Mouse (Mus musculus) ES-Bruce4 (cell line): Measurements from ENCODE around the gene Znrf3. TPM values are rescaled to one million over a fixed set of nuclear protein-coding genes. Genes with fewer than 3 reads are reported as not detected.

Experiments used
- H3K27ac ChIP-seq: 2 replicates; pipeline ENCODE4 v1.5.1; 2012; ENCODE audit warnings: low read length, inconsistent platforms; ENCODE audit not compliant: insufficient read depth
- H3K27me3 ChIP-seq: 2 replicates; pipeline ENCODE4 v1.6.1; 2012; ENCODE audit warnings: mild to moderate bottlenecking, low read length, inconsistent platforms; ENCODE audit not compliant: control insufficient read depth, poor library complexity, insufficient read depth, severe bottlenecking
- H3K36me3 ChIP-seq: 2 replicates; pipeline ENCODE4 v1.6.1; 2012; ENCODE audit warnings: inconsistent platforms, mild to moderate bottlenecking, low read length, moderate library complexity; ENCODE audit not compliant: control insufficient read depth, poor library complexity, insufficient read depth, severe bottlenecking
- H3K4me1 ChIP-seq: one replicate; pipeline ENCODE4 v1.8.1; 2011; ENCODE audit warnings: low read length; ENCODE audit not compliant: control insufficient read depth, insufficient read depth
- H3K4me3 ChIP-seq: 2 replicates; pipeline ENCODE4 v1.5.1; 2011; ENCODE audit warnings: low read depth, mild to moderate bottlenecking, low read length
- H3K9ac ChIP-seq: 2 replicates; pipeline ENCODE4 v1.6.1; 2012; ENCODE audit warnings: low read depth, mild to moderate bottlenecking, inconsistent platforms; ENCODE audit not compliant: poor library complexity, severe bottlenecking
- H3K9me3 ChIP-seq: replicated peaks from 2 replicates; pipeline ENCODE4 v1.6.1; 2012; ENCODE audit warnings: mild to moderate bottlenecking, low read length, inconsistent platforms; ENCODE audit not compliant: control insufficient read depth, poor library complexity, insufficient read depth, severe bottlenecking
- CTCF ChIP-seq: IDR thresholded peaks from one replicate; pipeline ENCODE4 v1.8.1; 2011; ENCODE audit warnings: low read depth, low read length
- EP300 ChIP-seq: IDR thresholded peaks from 2 replicates; pipeline ENCODE4 v1.6.1; 2011; ENCODE audit warnings: low read depth, low read length; ENCODE audit not compliant: insufficient read depth
- POLR2A ChIP-seq: IDR thresholded peaks from one replicate; pipeline ENCODE4 v1.8.1; 2011; ENCODE audit warnings: low read length; ENCODE audit not compliant: insufficient read depth
- polyA plus RNA-seq: library from polyadenylated mRNA; stranded (reverse); fragments of >200 nt; gene quantifications from 2 replicates; pipeline ENCODE4 v1.2.4, GENCODE M21; 2011; ENCODE audit warnings: low read depth; ENCODE audit not compliant: missing spikeins, insufficient read depth, insufficient read length

Znrf3 gene
- polyA plus RNA-seq, 1 experiment = 15.8 TPM

GRCm38 (mm10) chr11:5289826-5290580 lies 154.6 kb downstream of the Znrf3 start:
- Histone ChIP-seq H3K9me3 (no peaks in the 10 kb centered on the region), H3K4me3 (no peak overlapping the region), H3K4me1 (no peaks in the 10 kb centered on the region), H3K27ac (no peak overlapping the region), H3K36me3 (peaks cover 11% of the 10 kb centered on the region), H3K9ac (no peak overlapping the region), H3K27me3 (no peaks in the 10 kb centered on the region)
- TF ChIP-seq CTCF = no peak
- TF ChIP-seq POLR2A = no peak
- TF ChIP-seq EP300 = no peak

GRCm38 (mm10) chr11:5283987-5284386 lies 160.7 kb downstream of the Znrf3 start:
- TF ChIP-seq EP300 (no peak), POLR2A (no peak), CTCF (no peak)
- no peaks in the 10 kb centered on the region for H3K4me1 ChIP-seq
- H3K27me3 ChIP-seq = no peaks in the 10 kb centered on the region
- H3K4me3 ChIP-seq = no peak overlapping the region
- no peak overlapping the region for H3K27ac ChIP-seq
- H3K36me3 ChIP-seq = peaks cover 17% of the 10 kb centered on the region
- no peaks in the 10 kb centered on the region for H3K9me3 ChIP-seq
- H3K9ac ChIP-seq = no peak overlapping the region

DNA sequence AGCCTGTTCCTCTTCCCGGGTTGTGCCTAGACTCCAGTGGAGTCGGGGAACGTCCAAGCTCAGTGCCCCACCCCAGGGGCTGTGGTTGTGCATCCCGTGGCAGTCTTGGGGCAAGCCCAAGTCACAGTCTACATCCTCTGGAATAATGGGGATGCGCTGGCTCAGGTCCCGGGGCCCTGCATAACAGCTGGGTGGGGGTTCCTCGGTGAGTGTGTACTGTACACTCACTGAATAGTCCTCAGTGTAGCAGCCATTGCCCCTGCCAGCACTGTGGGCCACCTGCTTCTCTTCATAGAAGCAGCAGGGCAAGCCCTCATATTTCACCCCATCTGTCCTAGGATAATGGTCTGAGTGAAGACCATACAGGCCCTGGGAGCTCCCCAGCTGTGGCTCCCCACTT lies 163.7 kb downstream of the Znrf3 start:
- TF ChIP-seq EP300 (no peak), CTCF (no peak), POLR2A (no peak)
- Histone ChIP-seq H3K4me1 (no peaks in the 10 kb centered on the region), H3K9me3 (no peaks in the 10 kb centered on the region), H3K27ac (no peak overlapping the region), H3K4me3 (no peak overlapping the region), H3K9ac (no peak overlapping the region), H3K36me3 (peaks cover 11% of the 10 kb centered on the region), H3K27me3 (no peaks in the 10 kb centered on the region)

DNA sequence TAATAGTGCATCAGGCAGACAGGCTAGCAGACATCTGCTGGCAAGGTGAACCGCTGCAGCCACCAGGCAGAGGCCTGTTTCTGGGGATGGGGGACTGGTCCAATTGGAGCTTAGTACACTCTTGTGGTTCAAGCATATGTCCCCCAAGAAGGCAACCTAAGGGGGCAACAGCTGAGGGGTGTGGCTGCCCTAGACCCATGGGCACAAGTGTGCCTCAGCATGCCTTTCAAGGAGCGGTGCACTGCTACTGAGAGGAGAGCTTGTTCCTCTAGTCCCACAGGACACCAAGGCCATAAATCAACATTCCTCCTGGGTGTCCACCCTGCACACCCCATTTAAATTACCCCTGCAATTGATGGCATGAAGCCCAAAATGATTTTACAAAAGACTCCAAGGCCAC lies 166.2 kb downstream of the Znrf3 start:
- no peaks in the 10 kb centered on the region for H3K27me3 ChIP-seq
- TF ChIP-seq EP300 = no peak
- TF ChIP-seq CTCF = no peak
- no peak for TF ChIP-seq POLR2A
- peaks cover 8% of the 10 kb centered on the region; the same call in 1 of the 2 replicates for H3K36me3 ChIP-seq
- H3K4me3 ChIP-seq = no peak overlapping the region
- H3K4me1 ChIP-seq = no peaks in the 10 kb centered on the region
- no peaks in the 10 kb centered on the region for H3K9me3 ChIP-seq
- H3K9ac ChIP-seq = no peak overlapping the region
- no peak overlapping the region for H3K27ac ChIP-seq

DNA sequence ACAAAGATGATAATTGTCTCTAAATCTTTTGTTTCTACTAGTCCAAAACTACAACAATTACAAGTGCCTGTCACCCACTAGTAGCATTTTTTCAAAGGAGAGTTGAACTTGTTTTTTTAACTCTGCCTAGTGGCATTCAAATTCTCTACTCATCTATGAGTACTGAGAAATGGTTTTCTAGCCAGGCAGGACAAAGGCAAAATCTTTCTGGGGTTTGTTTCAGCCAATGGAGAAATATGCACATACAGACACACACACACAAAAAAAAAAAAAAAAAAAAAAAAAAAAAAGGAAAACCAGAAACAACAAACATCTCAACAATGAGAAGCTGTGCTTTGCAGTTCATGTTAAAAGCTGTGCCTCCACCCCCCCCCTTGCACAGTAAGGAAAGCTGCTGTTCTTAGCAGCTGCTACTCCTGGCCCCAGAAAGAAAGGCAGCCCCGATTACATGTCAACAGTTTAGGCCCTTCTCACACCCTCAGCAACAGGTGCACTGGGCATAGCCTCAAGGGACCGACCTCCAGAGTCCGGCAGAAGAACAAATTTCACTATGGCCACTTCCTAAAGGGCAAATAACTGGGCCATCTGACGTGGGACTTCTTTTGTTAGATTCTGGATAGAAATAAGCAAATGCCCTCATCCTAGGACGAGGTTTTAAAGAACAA lies 167.2 kb downstream of the Znrf3 start:
- Histone ChIP-seq H3K9me3 (no peaks in the 10 kb centered on the region), H3K27ac (no peak overlapping the region), H3K36me3 (peaks cover 6% of the 10 kb centered on the region; the same call in 1 of the 2 replicates), H3K9ac (no peak overlapping the region), H3K4me1 (peaks cover 1% of the 10 kb centered on the region), H3K4me3 (no peak overlapping the region), H3K27me3 (no peaks in the 10 kb centered on the region)
- TF ChIP-seq EP300 = no peak
- TF ChIP-seq CTCF = no peak
- no peak for TF ChIP-seq POLR2A

- H3K9ac ChIP-seq = no peak overlapping the region
- H3K27ac ChIP-seq = no peak overlapping the region
- H3K27me3 ChIP-seq = no peaks in the 10 kb centered on the region
- no peaks in the 10 kb centered on the region for H3K9me3 ChIP-seq
- no peak for TF ChIP-seq POLR2A
- no peak for TF ChIP-seq EP300
- TF ChIP-seq CTCF = no peak
- no peaks in the 10 kb centered on the region for H3K36me3 ChIP-seq
- H3K4me1 ChIP-seq = peaks cover 1% of the 10 kb centered on the region
- no peak overlapping the region for H3K4me3 ChIP-seq
These were observed 169.4 kb downstream of the Znrf3 start for GRCm38 (mm10) chr11:5275216-5275615.
